Mouse (Mus musculus) regulatory T cell (primary cell): ENCODE results near the gene Etfdh.
"Not testable (repeated sequence)": the region's sequence is repeated elsewhere in the genome, so short reads cannot be mapped to it uniquely, and the experiment has no call there.

Source experiments
- in situ Hi-C: fragments of 300-600 bp; cut with MboI, MseI; formaldehyde crosslinking; loops from one replicate; pipeline ENCODE4 v1.15.1; 2025; ENCODE audit warnings: high pct_unique_total_duplicates

The Etfdh gene

GRCm38 (mm10) chr3:79577606-79578005 lies 51.7 kb downstream of the Etfdh start:
- in situ Hi-C loops, result no loop called here

GRCm38 (mm10) chr3:79576865-79577264 lies 52.4 kb downstream of the Etfdh start:
- in situ Hi-C loops, result no loop called here

GRCm38 (mm10) chr3:79576468-79576816 lies 52.9 kb downstream of the Etfdh start:
- in situ Hi-C loops, result no loop called here

GRCm38 (mm10) chr3:79575576-79576467 lies 53.5 kb downstream of the Etfdh start:
- in situ Hi-C loops, result no loop called here

- in situ Hi-C loops, result no loop called here
These were observed 55.0 kb downstream of the Etfdh start for GRCm38 (mm10) chr3:79574336-79574735.

- in situ Hi-C loops, result not testable (repeated sequence)
These were observed 55.9 kb downstream of the Etfdh start for GRCm38 (mm10) chr3:79573376-79573775.

GRCm38 (mm10) chr3:79572399-79572798 lies 56.9 kb downstream of the Etfdh start:
- in situ Hi-C loops, result no loop called here

- in situ Hi-C loops, result loop anchor here (10.0 kb wide), 1 partner anchor 225 kb away; no protein-coding TSS in a partner anchor
These were observed 60.0 kb downstream of the Etfdh start for GRCm38 (mm10) chr3:79569351-79569681.

GRCm38 (mm10) chr3:79568629-79569350 lies 60.5 kb downstream of the Etfdh start:
- in situ Hi-C loops, result loop anchor here (10.0 kb wide), 1 partner anchor 224 kb away; no protein-coding TSS in a partner anchor

- in situ Hi-C loops, result loop anchor here (10.0 kb wide), 1 partner anchor 223 kb away; no protein-coding TSS in a partner anchor
These were observed 61.5 kb downstream of the Etfdh start, which contains the start of gene Fnip2 for GRCm38 (mm10) chr3:79567703-79568362. Gene Fnip2, minus strand, starts transcription at chr3:79567796.

GRCm38 (mm10) chr3:79566716-79567691 lies 62.3 kb downstream of the Etfdh start:
- in situ Hi-C loops, result loop anchor here (10.0 kb wide), 1 partner anchor 222 kb away; no protein-coding TSS in a partner anchor

GRCm38 (mm10) chr3:79564875-79565606 lies 64.3 kb downstream of the Etfdh start:
- in situ Hi-C loops, result loop anchor here (10.0 kb wide), 1 partner anchor 220 kb away; no protein-coding TSS in a partner anchor

GRCm38 (mm10) chr3:79563511-79563910 lies 65.8 kb downstream of the Etfdh start:
- in situ Hi-C loops, result loop anchor here (10.0 kb wide), 1 partner anchor 219 kb away; no protein-coding TSS in a partner anchor

GRCm38 (mm10) chr3:79561784-79562715 lies 67.2 kb downstream of the Etfdh start:
- in situ Hi-C loops, result loop anchor here (10.0 kb wide), 1 partner anchor 217 kb away; no protein-coding TSS in a partner anchor

GRCm38 (mm10) chr3:79560555-79560954 lies 68.7 kb downstream of the Etfdh start:
- in situ Hi-C loops, result loop anchor here (10.0 kb wide), 1 partner anchor 216 kb away; no protein-coding TSS in a partner anchor

- in situ Hi-C loops, result loop anchor here (10.0 kb wide), 1 partner anchor 215 kb away; no protein-coding TSS in a partner anchor
These were observed 69.6 kb downstream of the Etfdh start for GRCm38 (mm10) chr3:79559773-79560045.

GRCm38 (mm10) chr3:79559021-79559772 lies 70.1 kb downstream of the Etfdh start:
- in situ Hi-C loops, result no loop called here

GRCm38 (mm10) chr3:79555061-79555460 lies 74.2 kb downstream of the Etfdh start:
- in situ Hi-C loops, result no loop called here
